Mouse (Mus musculus): ENCODE data around the gene Casc4.

Casc4 gene

DNA sequence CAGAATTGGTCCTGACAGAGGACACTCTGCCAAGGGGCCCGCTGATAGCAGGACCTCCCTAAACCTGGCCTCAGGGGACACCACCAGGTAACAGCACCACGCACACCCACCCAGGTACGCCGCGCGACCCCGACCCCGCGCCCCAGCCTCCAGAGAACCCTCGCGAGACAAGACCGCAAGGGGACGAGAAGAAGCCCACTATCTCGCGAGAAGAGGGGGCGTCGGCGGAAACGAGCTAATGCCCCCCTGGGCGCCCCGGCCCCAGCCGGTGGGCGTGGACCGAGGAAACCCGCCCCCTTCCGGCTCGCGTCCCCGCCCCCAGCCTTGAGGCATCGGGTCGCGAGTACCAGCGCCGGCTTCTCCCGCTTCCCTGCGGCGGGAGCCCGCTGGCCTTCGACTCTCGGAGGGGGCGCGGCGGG lies at the start of gene Casc4:
TSS of gene Casc4 (plus strand) at position 339 of the 419 bp plus-strand sequence.
- peak; percentile 98 for DNase-seq (ENCODE audit: low spot score)

DNA sequence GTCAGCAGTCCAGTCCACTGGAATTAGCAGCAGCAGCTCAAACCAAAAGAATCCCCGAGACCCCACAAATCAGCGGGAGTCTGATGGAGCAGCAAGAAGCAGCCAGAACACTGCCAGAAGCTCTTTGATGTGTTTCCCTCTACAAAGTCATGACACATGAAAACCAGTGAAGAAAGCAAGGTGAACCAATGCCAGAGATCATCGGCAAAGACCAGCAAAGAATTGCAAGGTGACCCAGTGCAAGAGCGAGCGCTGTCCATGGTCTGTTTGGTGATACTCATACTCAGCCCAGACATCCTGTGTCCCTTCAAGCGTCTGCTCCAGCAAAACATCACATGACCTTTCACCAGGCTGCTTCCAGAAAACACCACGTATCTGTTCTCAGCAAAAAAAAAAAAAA lies 45.0 kb upstream of the Casc4 start:
- DNase-seq (ENCODE audit: low spot score): no peak

DNA sequence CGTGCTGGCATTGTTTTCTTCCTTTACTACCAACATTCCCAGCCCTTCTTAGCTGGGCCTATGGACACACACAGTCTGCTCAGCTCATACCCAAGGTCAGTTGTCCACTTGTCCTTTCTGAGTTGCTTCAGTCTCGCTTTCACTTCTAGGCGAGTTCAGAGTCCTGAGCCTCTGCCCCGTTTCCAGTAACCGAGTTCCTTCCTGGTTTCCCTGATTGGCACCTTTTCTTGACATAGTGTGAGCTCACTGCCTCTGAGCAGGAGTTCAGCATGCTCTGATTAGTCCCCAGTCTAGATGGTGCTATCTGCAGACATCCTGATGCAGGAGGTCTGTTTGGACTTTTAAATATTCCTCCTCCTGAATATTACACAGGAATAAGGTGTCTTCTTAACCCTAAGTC lies 42.1 kb upstream of the Casc4 start:
- no peak for DNase-seq (ENCODE audit: low spot score)

DNA sequence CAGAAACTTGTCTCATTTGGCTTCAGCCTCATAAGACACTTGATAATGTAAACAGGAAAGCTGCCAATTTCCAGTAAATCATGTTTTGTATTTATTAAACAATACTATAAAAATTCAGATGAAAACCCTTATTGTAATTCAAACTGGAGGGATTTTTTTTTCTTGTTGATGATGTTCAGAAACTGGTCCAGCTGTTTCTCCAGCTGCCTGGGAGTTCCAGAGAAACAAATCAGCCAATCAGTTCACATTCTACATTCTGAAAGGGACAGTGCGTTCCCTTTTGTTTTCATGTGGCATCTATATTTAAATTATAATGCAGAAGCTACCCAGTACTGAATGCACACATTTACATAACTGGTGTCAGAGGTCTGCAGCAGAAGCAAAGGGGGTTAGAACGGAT lies 40.6 kb upstream of the Casc4 start:
- no peak for DNase-seq (ENCODE audit: low spot score)

DNA sequence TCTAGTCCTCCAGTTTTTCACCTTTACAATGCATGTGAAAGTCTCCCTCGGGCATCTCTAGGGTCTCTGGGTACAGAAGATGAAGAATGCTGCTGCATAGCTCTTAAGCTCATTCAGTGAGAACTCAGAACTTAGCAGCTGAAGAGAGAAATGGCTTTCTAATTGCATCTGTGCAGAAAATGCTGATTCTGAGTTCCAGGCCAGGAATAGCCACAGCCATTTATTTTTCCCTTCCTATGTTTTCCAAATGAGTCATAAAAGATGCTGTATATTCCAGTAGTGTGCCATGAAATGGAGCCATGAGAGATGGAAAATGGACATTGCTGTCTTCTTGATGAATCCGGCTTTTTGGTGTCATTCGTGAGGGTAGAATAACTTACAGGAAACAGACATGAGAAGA lies 38.4 kb upstream of the Casc4 start:
- no peak for DNase-seq (ENCODE audit: low spot score)

DNA sequence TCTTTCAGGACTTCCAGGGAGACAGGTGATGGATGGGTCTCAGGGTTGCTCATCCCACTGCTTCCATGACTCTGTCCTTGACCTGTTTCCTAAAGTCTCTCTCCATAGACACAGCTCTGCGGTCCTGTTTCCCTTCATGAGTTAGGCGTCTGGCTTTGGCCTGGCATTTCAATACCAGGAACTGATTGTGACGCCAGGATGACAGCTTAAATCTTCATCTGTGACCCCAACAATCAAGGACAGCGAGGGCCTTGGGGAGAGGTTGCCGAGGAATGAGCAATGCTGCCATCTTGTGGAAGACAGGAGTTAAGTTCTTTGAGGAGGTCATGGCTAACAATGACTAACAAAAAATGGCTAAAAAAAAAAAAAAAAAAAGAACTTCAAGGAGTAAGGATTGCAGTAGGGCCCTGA lies 34.3 kb upstream of the Casc4 start:
- peak; percentile 45 for DNase-seq (ENCODE audit: low spot score)

DNA sequence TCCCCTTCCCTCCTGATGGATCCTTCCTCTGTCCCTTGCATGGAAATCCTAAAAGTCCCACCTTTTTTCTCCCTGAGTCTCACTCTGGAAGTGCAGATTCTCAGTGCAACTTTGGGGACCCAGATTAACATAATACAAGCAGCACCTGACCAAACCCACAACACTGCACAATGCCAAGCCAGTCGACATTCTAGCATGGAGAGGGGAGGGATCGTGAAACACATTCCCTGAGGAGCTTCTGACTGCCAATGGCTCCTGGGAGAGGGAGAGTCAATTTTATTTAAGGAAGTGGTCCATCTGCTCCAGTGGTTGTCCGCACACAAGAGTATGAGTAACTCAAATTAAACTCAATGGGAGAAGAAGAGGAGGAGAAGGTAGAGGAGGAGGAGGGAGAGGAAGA lies 31.8 kb upstream of the Casc4 start:
- no peak for DNase-seq (ENCODE audit: low spot score)

DNA sequence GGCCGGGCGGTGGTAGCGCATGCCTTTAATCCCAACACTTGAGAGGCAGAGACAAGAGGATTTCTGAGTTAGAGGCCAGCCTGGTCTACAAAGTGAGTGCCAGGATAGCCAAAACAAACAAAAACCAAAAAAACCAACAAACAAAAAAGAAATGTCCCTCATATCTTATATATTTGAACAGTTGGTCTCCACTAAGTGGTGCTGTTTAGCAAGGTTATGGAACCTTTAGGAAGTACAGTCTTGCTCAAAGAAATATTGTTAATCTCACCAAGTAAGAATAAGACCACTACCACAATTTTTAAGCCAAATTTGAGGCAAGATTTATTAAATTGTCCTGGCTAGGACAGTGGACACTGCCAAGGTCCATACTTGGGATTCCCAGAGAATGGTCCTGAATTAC lies 25.3 kb upstream of the Casc4 start:
- DNase-seq (ENCODE audit: low spot score): no peak

DNA sequence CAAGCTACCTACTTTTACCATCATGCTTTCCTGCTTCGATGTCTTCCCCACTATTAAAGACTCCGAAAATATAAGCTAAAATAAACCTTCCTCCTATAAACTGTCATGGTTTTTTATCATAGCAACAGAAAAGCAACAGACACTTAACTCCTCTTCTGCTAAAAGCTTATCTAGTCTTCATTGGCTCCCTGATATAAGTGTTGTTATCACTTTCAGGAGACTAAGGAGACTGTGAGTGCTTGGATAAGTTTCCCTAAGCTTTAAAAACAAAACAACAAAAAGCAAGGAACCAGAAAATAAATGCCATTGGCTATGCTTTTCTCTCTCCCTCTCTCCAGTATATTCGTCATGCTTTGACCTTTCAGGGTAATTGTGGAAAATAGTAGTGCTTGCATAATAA lies 24.5 kb upstream of the Casc4 start:
- DNase-seq (ENCODE audit: low spot score): no peak

DNA sequence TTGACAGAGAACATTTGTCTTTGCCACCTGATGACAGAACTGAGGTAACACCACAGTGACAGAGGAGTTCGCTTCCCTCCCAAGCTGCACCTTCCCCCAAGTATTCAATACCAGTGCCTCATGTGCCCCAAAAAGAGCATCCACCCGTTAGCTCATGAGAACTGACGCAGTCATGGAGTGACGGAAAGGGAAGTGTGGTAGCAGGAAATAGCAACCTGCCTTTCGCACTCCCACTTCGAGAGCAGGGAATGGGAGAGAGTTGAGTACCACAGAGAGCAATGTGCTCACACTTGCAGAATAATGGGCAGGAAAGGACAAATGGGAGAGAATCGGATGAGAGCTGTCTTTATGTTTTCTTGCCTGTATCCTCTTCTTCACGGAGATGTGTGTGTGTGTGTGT lies 20.7 kb upstream of the Casc4 start:
- no peak for DNase-seq (ENCODE audit: low spot score)

DNA sequence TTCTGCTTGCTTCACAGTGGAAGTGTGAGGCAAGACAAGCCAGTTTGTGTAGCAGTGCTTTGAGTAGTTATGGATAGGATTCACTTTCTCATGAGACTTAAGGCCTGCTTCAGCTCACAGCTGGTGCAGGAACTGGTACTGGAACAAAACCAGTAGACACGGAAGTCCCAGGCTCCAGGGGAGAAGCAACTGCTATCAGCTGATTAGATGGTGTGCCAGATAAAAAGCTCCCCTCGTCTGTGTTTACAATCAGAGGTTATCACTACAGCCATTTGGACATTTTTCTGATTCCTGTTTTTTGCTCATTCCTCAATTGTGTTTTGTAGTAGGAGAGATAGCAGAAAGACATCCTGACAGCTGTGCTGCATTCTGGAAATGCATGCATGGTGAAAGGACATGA lies 14.7 kb upstream of the Casc4 start:
- no peak for DNase-seq (ENCODE audit: low spot score)

DNA sequence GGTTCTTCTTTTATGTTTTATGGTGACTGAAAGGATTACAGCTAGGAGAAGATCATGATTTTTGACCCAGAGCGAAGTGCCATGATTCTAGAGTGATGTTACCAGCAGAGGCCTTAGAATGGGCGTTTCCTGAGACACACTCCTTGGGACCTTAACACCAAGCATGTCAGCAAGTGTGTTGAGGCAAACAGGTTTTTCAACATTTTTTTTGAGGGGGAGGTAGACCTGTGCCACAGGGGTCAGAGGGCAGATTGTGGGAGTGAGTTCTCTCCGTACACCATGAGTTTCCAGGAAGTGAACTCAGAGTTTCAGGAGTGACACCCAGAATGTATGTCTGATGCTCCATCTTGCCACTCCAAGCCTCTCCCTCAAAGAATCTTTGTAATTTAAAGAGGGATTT lies 12.8 kb upstream of the Casc4 start:
- DNase-seq (ENCODE audit: low spot score): no peak

DNA sequence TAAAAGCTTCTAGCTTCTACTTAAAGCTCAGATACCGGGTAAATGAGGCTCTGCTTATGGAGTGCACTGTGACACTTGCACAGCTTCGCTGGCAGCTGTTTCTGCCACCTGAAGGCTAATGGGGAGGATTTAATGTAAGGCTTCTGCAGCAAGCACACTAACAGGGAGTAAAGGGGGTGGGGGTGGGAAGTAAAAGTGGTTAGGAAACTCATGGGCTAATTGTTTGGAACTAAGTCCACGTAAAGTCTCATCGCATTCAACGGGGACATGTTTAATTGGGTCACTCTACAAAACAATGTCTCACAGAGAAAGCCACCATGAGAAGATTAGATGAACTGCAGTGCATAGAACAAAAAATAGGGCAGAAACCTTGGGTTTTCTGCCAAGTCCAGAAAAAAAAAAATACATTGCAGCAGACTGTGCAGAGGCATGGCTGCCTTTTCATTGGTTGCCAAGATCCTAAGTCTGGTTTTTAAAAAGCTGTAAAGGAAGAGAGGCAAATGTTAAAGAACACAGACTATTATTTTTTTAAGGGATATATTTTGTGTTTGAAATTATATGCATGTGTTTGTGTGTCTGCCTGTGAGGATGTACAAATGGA lies 7.3 kb upstream of the Casc4 start:
- no peak for DNase-seq (ENCODE audit: low spot score)

DNA sequence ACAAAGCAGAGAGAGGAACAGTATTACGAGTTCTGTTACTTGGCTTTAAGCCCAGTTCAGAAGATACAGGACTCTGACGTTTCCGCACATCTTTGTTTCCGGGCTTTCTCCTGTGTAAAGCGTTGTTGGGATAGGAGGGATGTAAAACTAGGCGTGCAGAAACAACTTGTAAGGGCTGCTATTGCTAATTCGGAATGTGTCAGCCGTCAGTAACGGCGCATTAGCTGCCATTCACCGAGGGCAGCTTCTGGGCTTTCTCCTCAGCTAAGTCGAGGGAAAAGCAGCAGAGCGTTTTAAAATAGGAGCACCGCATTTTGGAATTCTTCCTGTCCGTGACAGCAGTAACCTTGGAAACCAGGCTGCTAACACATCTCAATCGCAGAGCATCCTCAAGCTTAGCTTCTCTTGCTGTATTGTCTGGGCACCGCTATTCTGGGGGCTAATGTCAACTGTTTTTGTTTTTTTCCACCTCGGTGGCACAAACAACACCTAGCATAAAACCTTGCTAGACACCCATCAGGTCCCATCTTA lies 634 bp upstream of the Casc4 start:
- DNase-seq (ENCODE audit: low spot score): peak; percentile 42

DNA sequence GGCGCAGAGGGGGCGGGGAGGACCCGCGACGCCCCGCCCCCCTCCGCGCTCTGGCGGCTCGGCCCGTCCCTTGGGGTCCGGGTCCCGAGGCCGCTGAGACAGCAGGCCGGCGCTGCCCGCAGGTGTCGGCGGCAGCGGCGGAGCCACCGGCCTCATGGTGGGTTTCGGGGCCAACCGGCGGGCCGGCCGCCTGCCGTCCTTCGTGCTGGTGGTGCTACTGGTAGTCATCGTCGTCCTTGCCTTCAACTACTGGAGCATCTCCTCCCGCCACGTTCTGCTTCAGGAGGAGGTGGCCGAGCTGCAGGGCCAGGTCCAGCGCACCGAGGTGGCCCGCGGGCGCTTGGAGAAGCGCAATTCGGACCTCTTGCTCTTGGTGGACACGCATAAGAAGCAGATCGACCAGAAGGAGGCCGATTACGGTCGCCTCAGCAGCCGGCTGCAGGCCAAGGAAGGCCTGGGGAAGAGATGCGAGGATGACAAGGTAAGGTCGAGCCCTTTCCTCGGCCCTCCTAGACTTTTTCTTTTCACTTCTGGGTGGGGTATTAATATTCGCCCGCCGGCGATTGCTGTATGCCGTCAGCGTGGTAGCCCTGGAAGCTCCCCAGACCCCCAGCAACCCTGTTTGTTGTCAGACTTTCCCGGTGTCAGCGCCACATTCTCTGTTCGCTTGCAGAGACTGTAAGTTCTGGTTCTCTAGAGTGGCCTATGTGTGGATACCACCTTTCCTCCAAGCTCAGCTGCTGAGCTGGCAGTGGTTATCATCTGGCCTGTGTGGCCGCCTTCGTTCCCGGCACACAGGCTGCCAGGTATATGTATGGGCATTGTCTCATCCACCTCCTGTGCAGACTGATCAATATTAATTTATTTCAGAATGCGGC lies 520 bp downstream of the Casc4 start:
- no peak for DNase-seq (ENCODE audit: low spot score)

DNA sequence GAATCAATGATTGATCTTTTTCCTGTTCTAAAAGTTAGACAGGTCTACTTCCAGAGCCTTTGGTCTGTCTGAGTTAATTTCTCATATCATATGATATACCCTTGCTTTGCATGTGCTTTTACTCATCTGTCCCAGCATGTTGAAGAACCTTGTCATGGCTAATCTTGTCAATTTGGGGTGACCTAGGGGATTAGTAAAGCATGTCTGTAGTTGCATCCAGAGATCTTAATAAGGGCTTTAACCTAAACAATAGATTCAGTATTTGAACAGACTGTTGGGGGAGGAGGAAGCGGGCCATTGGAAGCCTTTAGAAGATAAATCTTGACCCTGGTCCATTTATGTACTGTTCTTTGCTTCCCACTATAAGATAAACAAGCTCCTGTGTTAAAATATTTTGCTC lies 12.7 kb downstream of the Casc4 start:
- DNase-seq (ENCODE audit: low spot score): no peak

DNA sequence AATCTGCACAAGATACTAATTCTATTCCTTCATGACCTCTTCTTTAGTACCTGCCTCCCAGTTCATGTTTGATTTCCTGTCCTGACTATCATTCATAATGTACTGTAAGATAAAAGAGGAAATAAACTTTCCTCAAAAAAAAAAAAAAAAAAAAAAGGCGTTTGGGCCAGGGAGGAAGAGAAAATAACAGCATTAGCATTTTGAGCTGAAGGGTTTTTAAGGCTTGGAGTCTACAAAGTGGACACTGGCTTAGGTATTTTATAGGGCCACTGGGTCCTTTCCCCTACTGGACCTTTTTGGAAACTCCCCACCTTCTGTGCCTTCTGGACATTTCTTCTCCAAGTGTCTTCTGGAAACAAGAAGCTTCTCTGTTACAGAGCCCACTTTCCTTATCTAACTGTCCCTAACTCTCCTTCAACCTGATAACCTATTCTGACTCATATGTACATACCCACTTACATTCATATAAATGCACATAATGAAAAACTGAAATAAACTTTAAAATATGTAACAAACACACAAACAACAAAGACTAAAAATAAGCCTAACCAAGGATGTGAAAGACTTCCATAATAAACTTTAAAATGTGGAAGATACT lies 18.8 kb downstream of the Casc4 start:
- no peak for DNase-seq (ENCODE audit: low spot score)

DNA sequence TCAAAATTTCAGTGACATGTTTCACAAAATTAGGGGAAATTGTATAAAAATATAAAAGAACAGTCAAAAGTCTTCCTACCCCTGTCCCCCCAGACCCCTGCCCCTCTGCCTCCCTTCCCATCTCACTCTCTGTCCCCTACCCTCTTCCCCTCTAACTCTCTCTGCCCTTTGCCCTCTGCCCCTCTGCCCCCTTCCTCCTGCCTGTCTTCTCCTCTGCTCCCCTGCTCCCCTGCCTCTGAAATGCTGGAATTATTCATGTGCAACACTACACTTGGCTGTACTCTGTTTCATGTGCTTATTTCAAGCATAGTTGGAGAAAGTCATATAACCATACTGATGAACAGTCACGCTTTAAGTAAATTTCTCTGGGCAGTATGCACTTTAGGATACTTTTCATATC lies 19.6 kb downstream of the Casc4 start:
- no peak for DNase-seq (ENCODE audit: low spot score)

DNA sequence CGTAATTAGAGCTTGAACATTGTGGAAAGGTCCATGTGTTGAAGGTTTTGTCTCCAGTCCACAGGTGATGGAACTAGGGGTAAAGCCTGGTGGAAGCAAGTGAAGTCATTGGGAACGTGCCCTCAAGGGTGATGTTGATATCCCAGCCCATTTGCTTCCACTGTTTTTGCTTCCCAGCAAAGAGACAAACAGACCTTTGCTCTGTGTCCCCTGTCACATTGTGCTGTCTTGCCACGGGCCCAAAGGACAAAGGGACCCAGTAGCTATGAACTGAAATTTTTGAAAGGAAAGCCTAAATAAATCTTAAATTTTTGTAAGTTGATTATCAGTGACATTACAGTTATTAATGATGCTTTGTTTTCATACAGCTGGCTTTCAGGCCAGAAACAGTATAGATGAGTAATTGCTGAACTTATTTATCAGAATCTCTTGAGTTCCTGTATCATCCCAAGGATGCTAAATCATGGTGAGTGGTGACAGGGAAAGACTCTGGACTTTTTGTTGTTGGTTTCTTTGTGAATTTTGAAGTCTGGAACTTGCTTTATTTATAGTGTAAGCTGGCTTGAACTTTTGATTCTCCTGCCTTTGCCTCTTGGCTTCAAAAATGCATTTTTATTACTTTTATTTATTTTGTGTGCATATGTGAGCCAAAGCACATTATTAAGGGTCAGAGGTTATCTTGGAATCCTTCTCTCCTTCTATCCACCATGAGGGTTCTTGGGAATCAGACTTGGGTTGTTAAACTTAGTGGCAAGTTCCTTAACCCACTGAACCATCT lies 22.1 kb downstream of the Casc4 start:
- DNase-seq (ENCODE audit: low spot score): no peak

DNA sequence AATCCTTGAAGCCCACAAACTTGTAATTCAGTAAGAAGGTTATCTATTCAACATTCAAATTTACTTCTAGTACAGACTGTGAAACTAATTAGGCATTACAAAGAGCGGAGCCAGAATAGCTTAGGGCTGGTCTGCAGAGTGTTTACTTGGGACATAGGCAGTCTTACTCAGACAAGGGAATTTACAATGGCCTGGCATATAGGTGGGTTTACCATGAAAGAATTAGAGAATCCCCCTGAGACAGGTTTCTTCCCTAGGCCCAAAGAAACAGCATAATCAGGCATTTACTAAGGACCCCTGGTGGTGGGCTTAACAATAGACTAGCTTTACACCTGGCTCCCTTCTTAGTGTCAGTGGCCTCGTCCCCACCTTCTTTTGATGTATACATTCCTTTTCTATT lies 28.5 kb downstream of the Casc4 start:
- DNase-seq (ENCODE audit: low spot score): no peak

DNA sequence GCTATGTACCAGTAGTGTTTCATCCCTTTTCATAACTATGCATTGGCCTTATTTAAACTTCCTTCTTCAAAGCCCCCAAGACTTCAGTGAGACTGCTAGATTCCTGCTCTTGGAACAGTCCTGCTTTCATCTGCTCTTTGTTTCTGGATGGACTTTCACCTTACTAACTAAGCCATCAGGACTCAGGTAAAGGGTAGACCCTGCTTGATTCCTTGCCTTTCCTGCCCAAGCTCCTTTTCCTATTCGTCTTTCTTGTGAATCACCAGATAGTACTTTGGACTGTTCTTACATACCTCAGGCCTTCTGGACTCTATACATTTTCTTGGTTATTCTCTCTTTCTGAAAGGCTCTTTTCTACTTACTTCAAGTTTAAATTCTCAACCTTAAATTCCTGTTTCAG lies 30.1 kb downstream of the Casc4 start:
- no peak for DNase-seq (ENCODE audit: low spot score)

DNA sequence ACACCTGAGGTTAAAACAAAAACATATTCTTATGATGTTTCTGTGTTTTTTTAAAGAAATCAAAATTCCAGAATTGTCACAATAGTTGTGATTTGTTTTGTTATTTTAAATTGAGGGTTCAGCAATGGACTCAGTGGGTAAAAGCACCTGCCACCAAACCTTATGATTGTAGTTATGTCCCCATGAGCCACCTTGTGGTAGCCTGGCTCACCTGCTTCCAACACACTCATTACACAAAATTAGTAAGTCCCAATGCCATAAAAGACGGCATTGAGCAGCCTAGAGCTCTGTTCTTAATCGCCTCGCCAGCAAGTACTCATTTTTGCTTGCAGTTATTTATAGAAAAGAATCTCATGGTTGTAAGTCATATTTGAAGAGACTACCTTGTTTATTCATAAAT lies 43.2 kb downstream of the Casc4 start:
- DNase-seq (ENCODE audit: low spot score): no peak

Measured in testis, postnatal 10 days (tissue).